Mouse (Mus musculus): ENCODE data around the gene Atf6. TPM values are rescaled to one million over a fixed set of nuclear protein-coding genes. Genes with fewer than 3 reads are reported as not detected.

Gene Atf6
- polyA plus RNA-seq, 2 experiments = 4.8 to 6.6 TPM

DNA sequence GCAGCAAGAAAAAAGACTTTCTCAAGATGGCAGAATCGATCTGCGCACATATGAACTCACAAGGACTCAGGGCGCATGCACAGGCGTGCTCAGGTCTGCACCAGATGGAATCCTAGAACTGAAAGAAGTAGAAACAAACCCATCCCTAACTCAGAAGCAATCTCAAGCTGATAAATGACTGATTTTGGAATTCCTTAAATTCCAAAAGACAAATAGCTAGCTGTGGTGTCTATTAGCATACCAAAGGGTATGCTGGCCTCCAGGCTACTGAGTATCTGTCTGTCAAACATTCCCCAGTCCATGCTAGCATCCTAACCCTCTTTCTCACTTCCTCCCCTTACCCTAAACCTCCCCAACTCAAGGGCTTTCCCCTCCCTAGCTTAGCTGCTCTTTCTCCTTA, 21.7 kb upstream of the Atf6 start:
- no peaks in the 10 kb centered on the region for H3K9me3 ChIP-seq (ENCODE audit: control insufficient read depth, low read length)
- H3K9ac ChIP-seq (replicated peaks) = no peak overlapping the region
- H3K4me2 ChIP-seq (ENCODE audit: low read depth) = no peak overlapping the region
- H3K27me3 ChIP-seq (ENCODE audit: control insufficient read depth, insufficient read depth, low read length) = no peaks in the 10 kb centered on the region
- no peak for DNase-seq (ENCODE audit: low read depth in 3 of 3, low spot score in 3 of 3)
- H3K27ac ChIP-seq = no peak overlapping the region
- H3K4me3 ChIP-seq (ENCODE audit: insufficient read depth in 1 of 2, low read depth in 2 of 2, low read length in 2 of 2) = no peak overlapping the region
- 80% methylated on average over 4 of the region's 4 CpGs for WGBS (ENCODE audit: insufficient replicate concordance)
- no peak for ATAC-seq (ENCODE audit: insufficient read depth)
- H3K4me1 ChIP-seq (replicated peaks; ENCODE audit: control insufficient read depth in 2 of 2, insufficient read depth in 2 of 2, low read length in 1 of 2) = peaks cover 0 to 10% of the 10 kb centered on the region in 2 experiments; a peak in 3 of 4 replicates
- H3K36me3 ChIP-seq (replicated peaks; ENCODE audit: control insufficient read depth, insufficient read depth, low read depth) = no peaks in the 10 kb centered on the region
- TF ChIP-seq EP300 (IDR thresholded peaks at IDR 0.05; ENCODE audit: low read depth) = no peak

DNA sequence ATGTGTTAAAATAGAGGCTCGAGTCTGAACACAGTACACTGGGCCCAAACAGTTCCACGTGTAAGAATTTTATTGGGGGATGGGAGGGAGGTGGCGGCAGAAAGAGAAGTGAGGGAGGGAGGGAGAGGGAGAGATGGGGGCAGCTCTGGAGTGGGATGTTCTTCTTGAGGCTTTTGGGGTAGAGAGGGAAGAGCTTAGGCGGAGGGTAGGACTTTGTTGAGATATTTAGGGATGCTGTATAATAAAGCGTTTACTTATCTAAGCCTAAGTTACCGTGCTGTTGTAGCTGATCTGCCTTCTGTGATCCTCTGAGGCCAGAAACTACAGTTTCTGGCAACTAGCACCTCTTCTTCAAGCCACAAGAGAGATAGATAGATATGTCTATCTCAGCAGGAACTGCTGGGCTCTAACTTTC, 18.5 kb upstream of the Atf6 start:
- Histone ChIP-seq H3K27ac (no peak overlapping the region), H3K4me1 (replicated peaks; ENCODE audit: control insufficient read depth in 2 of 2, insufficient read depth in 2 of 2, low read length in 1 of 2) (peaks cover 0 to 11% of the 10 kb centered on the region in 2 experiments; a peak in 3 of 4 replicates), H3K36me3 (replicated peaks; ENCODE audit: control insufficient read depth, insufficient read depth, low read depth) (no peaks in the 10 kb centered on the region), H3K27me3 (ENCODE audit: control insufficient read depth, insufficient read depth, low read length) (no peaks in the 10 kb centered on the region), H3K9ac (replicated peaks) (no peak overlapping the region), H3K4me3 (ENCODE audit: insufficient read depth in 1 of 2, low read depth in 2 of 2, low read length in 2 of 2) (no peak overlapping the region), H3K9me3 (ENCODE audit: control insufficient read depth, low read length) (no peaks in the 10 kb centered on the region), H3K4me2 (ENCODE audit: low read depth) (peak overlapping the region; percentile 72)
- ATAC-seq (ENCODE audit: insufficient read depth) = peak; percentile 25; the same call in 1 of the 2 replicates
- no peak for DNase-seq (ENCODE audit: low read depth in 3 of 3, low spot score in 3 of 3)
- TF ChIP-seq CTCF (IDR thresholded peaks at IDR 0.05; ENCODE audit: low read depth) (no peak), EP300 (IDR thresholded peaks at IDR 0.05; ENCODE audit: low read depth) (no peak; the same call in 1 of the 2 replicates)
- 9% methylated on average over 6 of the region's 6 CpGs for WGBS (ENCODE audit: insufficient replicate concordance)

DNA sequence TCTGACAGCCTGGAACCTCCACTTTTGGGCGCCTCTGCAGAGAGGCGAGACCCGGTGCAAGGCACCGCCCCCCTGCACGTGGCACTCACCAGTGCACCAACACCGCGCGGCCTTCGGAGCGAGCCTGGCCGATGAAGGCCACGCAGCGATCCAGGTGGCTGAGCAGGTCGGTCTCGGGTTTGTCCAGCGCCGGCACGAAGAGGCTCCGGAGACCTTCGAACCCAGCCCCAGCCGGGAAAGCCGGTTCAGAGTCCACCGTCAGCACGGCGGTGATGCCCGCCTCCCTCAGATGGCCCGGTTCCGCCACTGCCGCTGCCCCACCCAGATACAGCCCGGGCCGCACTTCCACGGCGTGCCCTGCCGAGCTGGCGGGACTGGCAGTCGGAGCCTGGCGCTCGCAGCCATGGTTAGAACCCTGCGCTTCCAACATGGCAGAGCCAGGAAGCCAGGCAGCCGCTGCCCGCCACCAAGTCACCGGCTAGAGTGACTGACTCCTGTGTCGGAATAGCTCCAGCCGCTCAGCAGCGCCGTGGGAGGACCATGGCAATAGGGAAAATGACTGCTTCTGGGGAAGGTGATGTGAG, 17.5 kb upstream of the Atf6 start, which contains the start of the genes Gm26620 and Dusp12:
TSS of gene Gm26620 (plus strand) at position 88 of the 584 bp plus-strand sequence.
TSS of gene Dusp12 (minus strand) at position 563 of the 584 bp plus-strand sequence.
- Histone ChIP-seq H3K4me1 (replicated peaks; ENCODE audit: control insufficient read depth in 2 of 2, insufficient read depth in 2 of 2, low read length in 1 of 2) (peaks cover 0 to 11% of the 10 kb centered on the region in 2 experiments; a peak in 3 of 4 replicates), H3K36me3 (replicated peaks; ENCODE audit: control insufficient read depth, insufficient read depth, low read depth) (no peaks in the 10 kb centered on the region; the same call in 1 of the 2 replicates), H3K4me2 (ENCODE audit: low read depth) (peak within 1 kb of the TSS; percentile 72), H3K27me3 (ENCODE audit: control insufficient read depth, insufficient read depth, low read length) (no peaks in the 10 kb centered on the region), H3K9ac (replicated peaks) (peak within 1 kb of the TSS; percentile 68), H3K4me3 (ENCODE audit: insufficient read depth in 1 of 2, low read depth in 2 of 2, low read length in 2 of 2) (peak within 1 kb of the TSS; percentile 62 to 67), H3K9me3 (ENCODE audit: control insufficient read depth, low read length) (no peaks in the 10 kb centered on the region), H3K27ac (no peak within 1 kb of the TSS)
- peak; percentile 83 for ATAC-seq (ENCODE audit: insufficient read depth)
- TF ChIP-seq EP300 (IDR thresholded peaks at IDR 0.05; ENCODE audit: low read depth) (no peak), CTCF (IDR thresholded peaks at IDR 0.05; ENCODE audit: low read depth) (peak; percentile 87)
- WGBS (ENCODE audit: insufficient replicate concordance) = under 1% methylated on average over 46 of the region's 46 CpGs
- peak; percentile 64 to 77 (median 75) for DNase-seq (ENCODE audit: low read depth in 3 of 3, low spot score in 3 of 3)

DNA sequence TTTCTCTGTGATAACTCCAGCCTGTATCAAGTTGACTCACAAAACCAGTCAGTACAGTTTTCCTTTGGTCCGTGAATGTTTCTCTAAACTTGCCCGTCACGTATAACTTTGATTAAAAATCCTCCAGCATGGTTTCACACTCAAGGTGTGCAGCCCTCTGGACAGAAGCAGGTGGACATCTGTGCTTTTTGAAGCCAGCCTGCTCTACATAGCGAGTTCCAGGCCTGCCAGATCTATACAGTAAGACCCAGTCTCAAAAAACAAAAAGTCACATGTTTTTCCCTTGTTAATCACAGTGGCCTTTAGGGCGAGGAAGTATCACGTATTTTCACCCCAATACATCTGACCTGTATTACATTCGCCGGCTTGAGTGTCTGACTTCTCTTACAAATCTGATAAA, 16.8 kb upstream of the Atf6 start:
- peaks cover 0 to 11% of the 10 kb centered on the region in 2 experiments; a peak in 3 of 4 replicates for H3K4me1 ChIP-seq (replicated peaks; ENCODE audit: control insufficient read depth in 2 of 2, insufficient read depth in 2 of 2, low read length in 1 of 2)
- H3K27me3 ChIP-seq (ENCODE audit: control insufficient read depth, insufficient read depth, low read length) = no peaks in the 10 kb centered on the region
- peak overlapping the region; percentile 68 for H3K9ac ChIP-seq (replicated peaks)
- WGBS (ENCODE audit: insufficient replicate concordance) = 21% methylated on average over 8 of the region's 8 CpGs
- H3K4me2 ChIP-seq (ENCODE audit: low read depth) = peak overlapping the region; percentile 72
- DNase-seq (ENCODE audit: low read depth in 3 of 3, low spot score in 3 of 3) (no peak), ATAC-seq (ENCODE audit: insufficient read depth) (no peak)
- H3K27ac ChIP-seq = no peak overlapping the region
- H3K9me3 ChIP-seq (ENCODE audit: control insufficient read depth, low read length) = no peaks in the 10 kb centered on the region
- no peak for TF ChIP-seq EP300 (IDR thresholded peaks at IDR 0.05; ENCODE audit: low read depth)
- TF ChIP-seq CTCF (IDR thresholded peaks at IDR 0.05; ENCODE audit: low read depth) = no peak
- no peaks in the 10 kb centered on the region; the same call in 1 of the 2 replicates for H3K36me3 ChIP-seq (replicated peaks; ENCODE audit: control insufficient read depth, insufficient read depth, low read depth)
- H3K4me3 ChIP-seq (ENCODE audit: insufficient read depth in 1 of 2, low read depth in 2 of 2, low read length in 2 of 2) = peak overlapping the region; percentile 62 to 67

DNA sequence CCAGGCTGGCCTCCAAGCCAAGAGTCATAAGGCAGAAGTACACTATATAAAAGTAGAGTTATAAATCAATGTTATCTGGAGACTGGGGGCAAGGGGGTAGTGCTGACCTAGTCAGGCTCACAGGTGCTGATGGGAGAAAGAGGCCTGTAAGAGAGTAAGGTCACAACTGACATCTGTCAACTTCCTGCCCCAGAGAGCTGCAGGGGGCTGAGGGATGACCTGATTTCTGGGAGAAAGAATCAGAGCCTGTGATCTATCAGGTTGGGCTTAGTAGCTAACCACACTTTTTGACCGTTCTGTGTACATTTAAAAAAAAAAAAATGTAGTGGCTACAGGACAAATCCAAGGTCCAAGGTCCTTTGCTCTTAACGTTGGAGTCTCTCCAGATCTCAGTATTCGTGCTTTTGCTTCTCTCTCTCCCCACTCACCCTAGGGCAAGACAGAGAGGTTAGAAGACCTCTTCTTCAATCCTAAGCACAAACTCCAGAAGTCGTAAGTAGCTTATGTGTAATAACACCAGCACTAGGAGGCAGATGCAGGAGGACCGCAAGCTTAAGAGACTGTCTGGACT, 15.4 kb upstream of the Atf6 start:
- Histone ChIP-seq H3K36me3 (replicated peaks; ENCODE audit: control insufficient read depth, insufficient read depth, low read depth) (no peaks in the 10 kb centered on the region; the same call in 1 of the 2 replicates), H3K27me3 (ENCODE audit: control insufficient read depth, insufficient read depth, low read length) (no peaks in the 10 kb centered on the region), H3K4me1 (replicated peaks; ENCODE audit: control insufficient read depth in 2 of 2, insufficient read depth in 2 of 2, low read length in 1 of 2) (peaks cover 0 to 11% of the 10 kb centered on the region in 2 experiments; a peak in 3 of 4 replicates), H3K9ac (replicated peaks) (no peak overlapping the region), H3K27ac (no peak overlapping the region), H3K4me3 (ENCODE audit: insufficient read depth in 1 of 2, low read depth in 2 of 2, low read length in 2 of 2) (no peak overlapping the region), H3K4me2 (ENCODE audit: low read depth) (peak overlapping the region; percentile 72), H3K9me3 (ENCODE audit: control insufficient read depth, low read length) (no peaks in the 10 kb centered on the region)
- no peak for ATAC-seq (ENCODE audit: insufficient read depth)
- DNase-seq (ENCODE audit: low read depth in 3 of 3, low spot score in 3 of 3) = no peak
- WGBS (ENCODE audit: insufficient replicate concordance) = 61% methylated on average over 5 of the region's 5 CpGs
- TF ChIP-seq EP300 (IDR thresholded peaks at IDR 0.05; ENCODE audit: low read depth) (no peak), CTCF (IDR thresholded peaks at IDR 0.05; ENCODE audit: low read depth) (no peak)
